Mouse (Mus musculus): ENCODE data around the gene Zbtb34. TPM values are rescaled to one million over a fixed set of nuclear protein-coding genes. Genes with fewer than 3 reads are reported as not detected.

Gene Zbtb34
- polyA plus RNA-seq (2014; fragmentation: Nextera tagmentation; extraction: Ambion mirVana) = 7.7 and 9.8 TPM in 2 replicates

DNA sequence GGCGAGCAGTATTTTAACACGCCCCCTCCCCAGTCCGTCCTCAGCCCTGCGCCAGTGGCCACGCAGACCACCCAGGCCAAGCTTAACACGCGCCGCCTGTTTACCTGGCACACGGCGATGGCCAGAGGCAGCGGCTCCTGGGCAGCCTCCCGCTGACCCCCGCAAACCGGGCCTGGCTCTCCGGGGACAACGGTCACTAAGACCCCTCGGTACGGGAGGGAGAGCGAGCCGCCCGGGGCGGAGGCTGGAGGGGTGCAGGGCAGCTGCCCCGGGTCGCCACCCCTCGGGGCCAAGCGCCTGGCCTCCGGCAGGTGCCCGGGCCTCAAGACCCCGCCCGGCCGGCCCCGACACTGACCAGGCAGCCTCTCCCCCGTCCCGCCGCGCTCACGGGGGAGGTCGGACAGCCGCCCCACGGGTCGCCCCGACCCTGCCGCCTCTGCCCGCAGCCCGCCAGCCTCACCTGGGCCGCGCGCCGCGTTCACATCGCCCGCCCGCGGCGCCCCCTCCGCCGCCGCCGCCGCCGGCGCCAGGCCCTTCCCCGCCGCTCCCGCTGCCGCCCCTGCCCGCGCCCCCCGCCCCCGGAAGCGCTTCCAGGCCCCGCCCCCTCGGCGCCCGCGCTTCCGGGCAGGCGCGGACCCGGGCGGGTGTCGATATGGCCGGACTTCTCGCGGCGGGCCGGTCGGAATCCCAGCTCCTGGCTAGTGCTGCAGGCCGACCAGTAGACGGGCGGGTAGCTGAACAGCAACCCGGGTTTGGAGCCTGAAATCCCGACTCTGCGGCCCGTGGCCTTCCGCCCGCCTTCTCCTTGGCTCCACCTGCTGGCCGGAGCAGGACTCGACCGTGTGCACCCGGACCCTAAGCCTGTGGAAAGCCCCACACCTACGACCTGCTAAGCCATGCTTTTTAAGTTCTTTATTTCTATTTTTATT is at the start of gene Zbtb34:
Zbtb34 (minus strand) TSS at position 554 of the 929 bp plus-strand sequence.
- H3K9me3 ChIP-seq (ENCODE audit: control insufficient read depth, low read length) = no peaks in the 10 kb centered on the region
- peak within 1 kb of the TSS; percentile 98 for H3K4me3 ChIP-seq (ENCODE audit: low read depth, low read length)
- DNase-seq (ENCODE audit: low spot score) (peak; percentile 78), ATAC-seq (ENCODE audit: insufficient number of reproducible peaks, low FRiP score, low TSS enrichment, low read depth) (peak; percentile 66)
- no peaks in the 10 kb centered on the region for H3K27me3 ChIP-seq (ENCODE audit: control insufficient read depth, insufficient read depth, low read length)
- no peaks in the 10 kb centered on the region for H3K36me3 ChIP-seq (ENCODE audit: control insufficient read depth, insufficient read depth, low read length)
- peak within 1 kb of the TSS; percentile 84 for H3K4me2 ChIP-seq (ENCODE audit: low read depth, severe bottlenecking)
- H3K4me1 ChIP-seq (ENCODE audit: control insufficient read depth, insufficient read depth, low read length) = peaks cover 12% of the 10 kb centered on the region; the same call in 1 of the 2 replicates
- H3K9ac ChIP-seq (ENCODE audit: low read length) = peak within 1 kb of the TSS; percentile 91
- under 1% methylated on average over 71 of the region's 102 CpGs for WGBS
- H3K27ac ChIP-seq (replicated peaks; ENCODE audit: low read depth, low read length) = peak within 1 kb of the TSS; percentile 52; the same call in 1 of the 2 replicates

DNA sequence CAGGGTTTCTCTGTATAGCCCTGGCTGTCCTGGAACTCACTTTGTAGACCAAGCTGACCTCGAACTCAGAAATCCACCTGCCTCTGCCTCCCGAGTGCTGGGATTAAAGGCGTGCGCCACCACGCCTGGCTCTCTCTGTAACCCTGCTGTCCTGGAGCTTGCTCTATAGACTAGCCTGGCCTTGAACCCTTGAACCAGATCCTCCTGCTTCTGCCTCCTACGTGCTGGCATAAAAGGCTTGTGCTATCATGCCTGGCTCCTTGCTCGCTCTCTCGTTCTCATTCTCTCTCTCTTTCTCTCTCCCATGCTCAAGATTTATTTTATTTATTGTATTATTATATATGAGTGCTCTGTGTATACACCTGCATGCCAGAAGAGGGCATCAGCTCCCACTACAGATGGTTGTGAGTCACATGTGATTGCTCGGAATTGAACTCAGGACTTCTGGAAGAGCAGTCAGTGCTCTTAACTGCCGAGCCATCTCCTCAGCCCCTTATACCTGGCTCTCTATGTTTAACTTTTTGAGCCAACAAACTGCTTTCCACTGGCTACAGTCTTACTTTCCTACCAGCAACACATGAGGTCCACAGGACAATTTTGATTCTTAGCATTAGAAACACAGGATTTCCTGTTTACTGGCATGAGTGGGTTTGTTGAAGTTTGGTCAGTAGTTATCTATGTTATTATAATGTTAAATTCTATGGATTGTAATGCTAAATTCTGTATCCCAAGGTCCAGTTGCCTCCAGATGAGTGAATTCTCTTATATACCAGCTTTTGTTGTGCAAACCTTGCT is 47.0 kb upstream of the Zbtb34 start:
- ATAC-seq (ENCODE audit: insufficient number of reproducible peaks, low FRiP score, low TSS enrichment, low read depth) = no peak
- Histone ChIP-seq H3K27ac (replicated peaks; ENCODE audit: low read depth, low read length) (no peak overlapping the region), H3K9ac (ENCODE audit: low read length) (no peak overlapping the region), H3K36me3 (ENCODE audit: control insufficient read depth, insufficient read depth, low read length) (no peaks in the 10 kb centered on the region), H3K4me2 (ENCODE audit: low read depth, severe bottlenecking) (no peak overlapping the region), H3K9me3 (ENCODE audit: control insufficient read depth, low read length) (no peaks in the 10 kb centered on the region), H3K4me1 (ENCODE audit: control insufficient read depth, insufficient read depth, low read length) (no peaks in the 10 kb centered on the region), H3K27me3 (ENCODE audit: control insufficient read depth, insufficient read depth, low read length) (no peaks in the 10 kb centered on the region), H3K4me3 (ENCODE audit: low read depth, low read length) (no peak overlapping the region)
- no peak for DNase-seq (ENCODE audit: low spot score)
- 93% methylated on average over 10 of the region's 10 CpGs for WGBS

DNA sequence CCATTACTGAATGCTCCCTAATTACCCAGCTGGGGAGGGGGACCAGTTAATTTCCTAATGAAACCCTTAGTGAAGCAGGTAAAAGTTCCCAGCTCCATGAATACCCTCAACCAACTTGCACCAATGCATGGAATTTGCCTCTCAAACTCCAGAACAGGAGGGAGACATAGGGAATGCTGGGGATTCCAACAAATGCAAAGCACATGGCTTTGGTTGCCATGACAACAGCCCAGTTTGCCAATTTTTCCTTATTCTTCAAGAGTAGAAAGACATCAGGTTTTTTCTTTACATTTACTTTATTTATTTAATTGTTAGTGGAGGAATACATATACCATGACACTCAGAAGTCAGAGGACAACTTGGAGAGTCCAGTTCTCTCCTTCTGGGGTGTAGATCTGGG is 44.8 kb upstream of the Zbtb34 start:
- no peaks in the 10 kb centered on the region for H3K9me3 ChIP-seq (ENCODE audit: control insufficient read depth, low read length)
- H3K4me2 ChIP-seq (ENCODE audit: low read depth, severe bottlenecking) = no peak overlapping the region
- H3K4me1 ChIP-seq (ENCODE audit: control insufficient read depth, insufficient read depth, low read length) = no peaks in the 10 kb centered on the region
- no peaks in the 10 kb centered on the region for H3K36me3 ChIP-seq (ENCODE audit: control insufficient read depth, insufficient read depth, low read length)
- peak; percentile 46 for DNase-seq (ENCODE audit: low spot score)
- no peak overlapping the region for H3K27ac ChIP-seq (replicated peaks; ENCODE audit: low read depth, low read length)
- ATAC-seq (ENCODE audit: insufficient number of reproducible peaks, low FRiP score, low TSS enrichment, low read depth) = no peak
- no peak overlapping the region for H3K4me3 ChIP-seq (ENCODE audit: low read depth, low read length)
- no peak overlapping the region for H3K9ac ChIP-seq (ENCODE audit: low read length)
- H3K27me3 ChIP-seq (ENCODE audit: control insufficient read depth, insufficient read depth, low read length) = no peaks in the 10 kb centered on the region

DNA sequence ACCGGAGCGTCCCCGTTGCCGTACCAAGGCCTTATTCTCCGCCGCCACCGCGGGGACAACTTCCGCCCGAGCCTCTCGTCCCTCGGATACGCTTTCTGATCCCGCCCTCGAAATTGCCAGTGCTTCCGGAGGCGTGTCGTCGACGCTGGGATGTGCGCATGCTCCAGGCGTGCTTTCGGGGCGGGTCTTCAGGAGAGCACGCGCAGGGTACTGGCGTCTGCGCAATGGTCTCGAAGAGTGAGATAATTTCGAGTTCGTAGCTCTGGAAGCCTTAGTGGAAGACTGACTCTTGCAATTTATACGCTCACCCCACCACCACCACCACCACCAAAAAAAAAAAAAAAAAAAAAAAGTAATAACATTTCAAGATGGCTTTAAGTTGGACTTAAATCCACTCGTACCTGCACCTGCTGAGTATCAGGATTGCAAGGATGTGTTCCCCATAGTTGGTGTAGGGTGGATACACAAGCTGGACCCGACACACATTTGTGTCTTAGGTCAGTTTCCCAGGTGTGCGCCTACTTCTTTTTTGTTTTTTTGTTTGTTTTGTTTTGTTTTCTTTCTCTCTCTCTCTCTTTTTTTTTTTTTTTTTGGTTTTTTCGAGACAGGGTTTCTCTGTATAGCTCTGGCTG is 37.5 kb upstream of the Zbtb34 start, which contains the start of gene Zbtb43:
Zbtb43 (minus strand) TSS at position 94 of the 632 bp plus-strand sequence.
- H3K4me2 ChIP-seq (ENCODE audit: low read depth, severe bottlenecking) = peak within 1 kb of the TSS; percentile 77
- no peak within 1 kb of the TSS for H3K27ac ChIP-seq (replicated peaks; ENCODE audit: low read depth, low read length)
- H3K9me3 ChIP-seq (ENCODE audit: control insufficient read depth, low read length) = no peaks in the 10 kb centered on the region
- ATAC-seq (ENCODE audit: insufficient number of reproducible peaks, low FRiP score, low TSS enrichment, low read depth) (peak; percentile 84), DNase-seq (ENCODE audit: low spot score) (peak; percentile 97)
- no peaks in the 10 kb centered on the region for H3K36me3 ChIP-seq (ENCODE audit: control insufficient read depth, insufficient read depth, low read length)
- peak within 1 kb of the TSS; percentile 98 for H3K4me3 ChIP-seq (ENCODE audit: low read depth, low read length)
- no peaks in the 10 kb centered on the region for H3K27me3 ChIP-seq (ENCODE audit: control insufficient read depth, insufficient read depth, low read length)
- H3K4me1 ChIP-seq (ENCODE audit: control insufficient read depth, insufficient read depth, low read length) = peaks cover 5% of the 10 kb centered on the region
- H3K9ac ChIP-seq (ENCODE audit: low read length) = peak within 1 kb of the TSS; percentile 92
- 5% methylated on average over 36 of the region's 36 CpGs for WGBS

DNA sequence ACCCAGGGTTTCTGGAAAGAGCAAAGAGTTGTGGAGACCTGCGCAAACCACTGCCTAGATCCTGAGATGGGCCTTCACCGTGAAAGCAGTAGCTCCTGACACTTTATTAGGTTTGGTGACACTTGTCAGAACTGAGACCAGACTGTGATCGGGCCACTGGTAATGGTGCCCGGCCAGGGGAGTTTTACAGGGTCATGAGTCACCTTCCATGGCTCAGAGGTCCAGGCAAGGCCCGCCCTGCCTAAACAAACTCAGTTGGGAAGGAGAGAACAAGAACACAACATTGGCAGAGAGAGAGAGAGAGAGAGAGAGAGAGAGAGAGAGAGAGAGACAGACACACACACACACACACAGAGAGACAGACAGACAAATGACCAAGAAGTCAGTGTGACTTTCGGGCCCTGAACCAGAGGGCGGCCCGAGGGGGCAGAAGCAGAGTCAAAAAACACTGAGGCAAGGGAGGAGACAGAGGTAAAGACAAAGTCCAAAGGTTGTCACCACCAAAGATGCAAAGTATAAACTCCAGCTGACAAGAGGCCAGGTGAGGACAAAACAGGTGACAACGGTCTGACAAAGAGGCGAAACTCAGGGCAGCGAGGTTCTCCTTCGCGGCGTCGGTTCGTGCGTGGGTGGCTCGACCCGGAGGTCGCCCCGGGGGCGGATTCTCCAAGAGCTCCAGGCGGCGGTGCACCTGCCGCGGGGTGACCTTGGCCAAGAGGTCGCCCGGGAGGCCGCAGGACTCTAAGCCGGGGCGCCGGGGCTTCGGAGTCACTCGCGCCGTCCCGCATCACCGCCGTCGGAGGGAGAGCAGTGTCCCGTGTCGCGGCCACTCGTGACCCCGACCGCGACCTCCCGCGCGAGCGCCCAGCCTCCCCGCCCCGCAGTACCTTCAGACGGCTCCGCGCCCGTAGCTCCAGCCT is 36.7 kb upstream of the Zbtb34 start:
- ATAC-seq (ENCODE audit: insufficient number of reproducible peaks, low FRiP score, low TSS enrichment, low read depth) (peak; percentile 62; the same call in 1 of the 2 replicates), DNase-seq (ENCODE audit: low spot score) (no peak)
- WGBS = 5% methylated on average over 57 of the region's 57 CpGs
- Histone ChIP-seq H3K27me3 (ENCODE audit: control insufficient read depth, insufficient read depth, low read length) (no peaks in the 10 kb centered on the region), H3K4me3 (ENCODE audit: low read depth, low read length) (peak overlapping the region; percentile 98), H3K27ac (replicated peaks; ENCODE audit: low read depth, low read length) (no peak overlapping the region), H3K9me3 (ENCODE audit: control insufficient read depth, low read length) (no peaks in the 10 kb centered on the region), H3K4me2 (ENCODE audit: low read depth, severe bottlenecking) (peak overlapping the region; percentile 77), H3K9ac (ENCODE audit: low read length) (peak overlapping the region; percentile 92), H3K4me1 (ENCODE audit: control insufficient read depth, insufficient read depth, low read length) (peaks cover 5% of the 10 kb centered on the region), H3K36me3 (ENCODE audit: control insufficient read depth, insufficient read depth, low read length) (no peaks in the 10 kb centered on the region)

DNA sequence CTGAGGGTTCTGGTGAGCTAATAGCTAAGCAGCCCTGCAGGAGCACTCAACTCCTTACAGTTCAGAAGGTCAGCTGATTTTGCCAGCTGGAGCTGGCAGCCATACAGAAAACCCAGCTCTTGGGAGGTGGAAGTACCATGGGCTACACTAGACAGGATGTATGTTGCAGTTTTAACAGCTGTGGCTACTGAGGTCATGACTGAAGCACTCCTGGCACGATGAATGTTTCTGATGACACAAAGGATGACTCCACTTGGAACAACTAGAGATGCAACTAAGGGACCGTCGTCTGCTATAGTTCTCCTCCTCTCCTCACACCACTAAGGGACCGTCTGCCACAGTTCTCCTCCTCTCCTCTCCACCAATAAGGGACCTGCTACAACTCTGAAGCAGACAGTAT is 34.8 kb upstream of the Zbtb34 start:
- no peak for DNase-seq (ENCODE audit: low spot score)
- no peak overlapping the region for H3K27ac ChIP-seq (replicated peaks; ENCODE audit: low read depth, low read length)
- WGBS = 79% methylated on average over 4 of the region's 4 CpGs
- no peak for ATAC-seq (ENCODE audit: insufficient number of reproducible peaks, low FRiP score, low TSS enrichment, low read depth)
- H3K9ac ChIP-seq (ENCODE audit: low read length) = no peak overlapping the region
- H3K27me3 ChIP-seq (ENCODE audit: control insufficient read depth, insufficient read depth, low read length) = no peaks in the 10 kb centered on the region
- H3K4me1 ChIP-seq (ENCODE audit: control insufficient read depth, insufficient read depth, low read length) = peaks cover 5% of the 10 kb centered on the region
- no peaks in the 10 kb centered on the region for H3K9me3 ChIP-seq (ENCODE audit: control insufficient read depth, low read length)
- no peak overlapping the region for H3K4me3 ChIP-seq (ENCODE audit: low read depth, low read length)
- H3K4me2 ChIP-seq (ENCODE audit: low read depth, severe bottlenecking) = no peak overlapping the region
- H3K36me3 ChIP-seq (ENCODE audit: control insufficient read depth, insufficient read depth, low read length) = peaks cover 7% of the 10 kb centered on the region; the same call in 1 of the 2 replicates

DNA sequence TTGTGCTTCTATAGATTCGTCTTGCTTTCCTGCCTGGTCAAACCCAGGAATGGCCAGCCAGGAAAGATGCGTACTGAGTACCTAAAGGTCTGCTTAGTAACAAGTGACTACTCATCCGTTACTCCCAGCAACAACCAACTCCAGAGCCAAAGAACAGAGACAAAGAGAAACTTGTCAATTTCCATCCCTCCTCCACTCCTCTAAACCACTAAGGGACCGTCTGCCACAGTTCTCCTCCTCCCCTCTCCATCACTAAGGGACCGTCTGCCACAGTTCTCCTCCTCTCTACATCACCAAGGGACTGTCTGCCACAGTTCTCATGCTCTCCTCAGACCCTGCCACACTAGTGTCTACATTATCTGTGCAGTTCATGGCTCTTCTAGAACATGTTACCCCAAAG is 34.1 kb upstream of the Zbtb34 start:
- ATAC-seq (ENCODE audit: insufficient number of reproducible peaks, low FRiP score, low TSS enrichment, low read depth) (no peak), DNase-seq (ENCODE audit: low spot score) (no peak)
- H3K9ac ChIP-seq (ENCODE audit: low read length) = no peak overlapping the region
- peaks cover 5% of the 10 kb centered on the region for H3K4me1 ChIP-seq (ENCODE audit: control insufficient read depth, insufficient read depth, low read length)
- H3K4me3 ChIP-seq (ENCODE audit: low read depth, low read length) = no peak overlapping the region
- H3K27ac ChIP-seq (replicated peaks; ENCODE audit: low read depth, low read length) = no peak overlapping the region
- no peak overlapping the region for H3K4me2 ChIP-seq (ENCODE audit: low read depth, severe bottlenecking)
- H3K36me3 ChIP-seq (ENCODE audit: control insufficient read depth, insufficient read depth, low read length) = peaks cover 7% of the 10 kb centered on the region; the same call in 1 of the 2 replicates
- 83% methylated on average over 5 of the region's 5 CpGs for WGBS
- no peaks in the 10 kb centered on the region for H3K9me3 ChIP-seq (ENCODE audit: control insufficient read depth, low read length)
- no peaks in the 10 kb centered on the region for H3K27me3 ChIP-seq (ENCODE audit: control insufficient read depth, insufficient read depth, low read length)
